Mouse (Mus musculus) adrenal gland (tissue): ENCODE measurements around the gene Obp1b.
"Not testable (repeated sequence)": the region's sequence is repeated elsewhere in the genome, so short reads cannot be mapped to it uniquely, and the experiment has no call there.

Experiments used
- intact Hi-C: fragments of 180-260 bp; cut with DNase I; formaldehyde crosslinking; loops from one replicate; pipeline ENCODE4 v1.15.1; 2025
- long read RNA-seq, 2 experiments: library from polyadenylated mRNA; unstranded; transcript quantifications; one replicate each; pipeline ENCODE4 v2.0.0; 2020; ENCODE audit warnings: borderline replicate concordance in 1 of 2; ENCODE audit not compliant: insufficient replicate concordance in 1 of 2

Obp1b gene
- long read RNA-seq, experiment 1: 0 reads
- long read RNA-seq, experiment 2: 0 reads

GRCm38 (mm10) chrX:78186477-78186876, at the start of gene Obp1b:
Gene Obp1b (plus strand): TSS chrX:78186777.
- intact Hi-C loops: not testable (repeated sequence)

- intact Hi-C loops: not testable (repeated sequence)
These were observed 15.6 kb downstream of the Obp1b start for GRCm38 (mm10) chrX:78202220-78202619.

- intact Hi-C loops: no loop called here
These were observed 16.3 kb downstream of the Obp1b start for GRCm38 (mm10) chrX:78202829-78203228.
